15 mouse cellular contexts compared by ENCODE assay signal in the genomic region with DNA sequence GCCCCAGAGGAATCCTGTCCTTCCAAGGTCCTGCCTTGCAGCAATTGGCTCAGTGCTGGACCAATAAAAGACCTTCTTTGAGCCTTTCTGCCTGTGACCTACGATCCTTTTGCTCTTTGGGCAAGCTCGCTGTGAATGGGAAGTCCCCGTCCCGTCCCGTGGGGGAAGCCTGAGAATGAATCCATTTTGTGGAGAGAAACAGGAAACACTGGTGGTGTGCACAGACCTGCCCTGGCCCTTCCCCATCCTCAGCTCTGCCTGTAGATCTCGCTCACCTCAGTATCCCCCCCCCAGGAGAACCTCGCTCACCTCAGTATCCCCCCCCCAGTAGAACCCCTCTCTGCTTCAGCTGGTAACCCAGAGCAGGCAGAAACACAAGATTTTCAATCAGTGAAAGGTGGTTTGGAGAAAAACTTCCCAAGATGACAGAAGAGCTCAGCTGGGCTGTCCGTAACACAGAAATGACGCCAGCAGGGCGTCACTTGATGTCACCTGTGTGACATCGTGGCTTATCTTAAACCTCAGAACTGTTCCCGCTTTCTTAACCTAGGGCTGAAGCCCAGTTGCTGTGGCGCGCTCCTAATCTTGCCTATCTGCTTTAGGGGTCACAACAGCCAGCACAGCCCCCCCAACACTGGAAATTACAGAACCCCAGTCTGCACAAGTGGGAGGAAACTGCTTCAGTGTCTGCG.
"Had no signal": no experiment of that assay in that cellular context is flagged by ENCODE, and none has a peak within 500 bp of the region (broad histone marks: within the 10 kb centered on the region; RNA-seq: fewer than 3 reads in every experiment).

No protein-coding gene starts in this region.

- H3K36me3 ChIP-seq: limb, embryonic 13.5 days; midbrain, embryonic 12.5 days; neural tube, embryonic 13.5 days had no signal

- H3K27ac ChIP-seq: layer of hippocampus, adult 2 months; limb, embryonic 13.5 days; liver, embryonic 14.5 days; midbrain, embryonic 12.5 days; neural tube, embryonic 13.5 days had no signal

- H3K9ac ChIP-seq: limb, embryonic 13.5 days; liver, embryonic 14.5 days; midbrain, embryonic 12.5 days; neural tube, embryonic 13.5 days had no signal

- H3K4me2 ChIP-seq: limb, embryonic 13.5 days; midbrain, embryonic 12.5 days; neural tube, embryonic 13.5 days had no signal

- H3K27me3 ChIP-seq: limb, embryonic 13.5 days; neural tube, embryonic 13.5 days had no signal

- H3K4me1 ChIP-seq: midbrain, embryonic 12.5 days; neural tube, embryonic 13.5 days had no signal

- DNase-seq: kidney, adult 11 months; kidney, postnatal 25 days; left cerebral cortex, postnatal 4 days; lung, adult 18-20 months; lung, postnatal 4 days; retina, postnatal 1 day; right cerebral cortex, postnatal 14 days; thymus, postnatal 4 days had no signal

- H3K4me3 ChIP-seq: layer of hippocampus, adult 2 months; limb, embryonic 13.5 days; midbrain, embryonic 12.5 days; myocyte; neural tube, embryonic 13.5 days had no signal

- H3K9me3 ChIP-seq: limb, embryonic 13.5 days; midbrain, embryonic 12.5 days; neural tube, embryonic 13.5 days had no signal

- ATAC-seq: lung, postnatal 0 days had no signal
